Mouse (Mus musculus): ENCODE results near the gene A530064D06Rik.

- TF ChIP-seq HCFC1 (IDR thresholded peaks at IDR 0.05; ENCODE audit: low read depth, low read length): no peak
- no peak for TF ChIP-seq USF1 (IDR thresholded peaks at IDR 0.05; ENCODE audit: low read depth, low read length)
- no peak for TF ChIP-seq ZC3H11A (IDR thresholded peaks at IDR 0.05; ENCODE audit: low read depth, low read length)
- TF ChIP-seq EP300 (IDR thresholded peaks at IDR 0.05; ENCODE audit: low read depth in 1 of 2, low read length in 2 of 2): no peak
- no peak for TF ChIP-seq POLR2A (IDR thresholded peaks at IDR 0.05; ENCODE audit: control insufficient read depth in 1 of 2, insufficient read depth in 1 of 2, low read depth in 1 of 2, low read length in 2 of 2, poor library complexity in 1 of 2)
These were observed 46.6 kb downstream of the A530064D06Rik start for GRCm38 (mm10) chr17:48120456-48120855.

All from MEL (cell line).